Mouse (Mus musculus) heart, embryonic 13.5 days (tissue): ENCODE data around the gene Cyp4f18. TPM values are rescaled to one million over a fixed set of nuclear protein-coding genes. Genes with fewer than 3 reads are reported as not detected.
"Not testable (repeated sequence)": the region's sequence is repeated elsewhere in the genome, so short reads cannot be mapped to it uniquely, and the experiment has no call there.

Source experiments
- ATAC-seq: fragments of 200-750 bp; cut with Nextera tagmentation; 2 replicates; pipeline ENCODE4 v1.8.0; 2017; ENCODE audit warnings: moderate TSS enrichment; ENCODE audit not compliant: insufficient number of reproducible peaks, low FRiP score, low TSS enrichment; ENCODE audit errors: extremely low read depth
- H3K27ac ChIP-seq: fragments of 300-500 bp; sonication (generic); replicated peaks from 2 replicates; pipeline ENCODE4 v1.5.1; 2015; ENCODE audit warnings: moderate library complexity, mild to moderate bottlenecking, inconsistent platforms
- H3K27me3 ChIP-seq: fragments of 300-500 bp; sonication (generic); replicated peaks from 2 replicates; pipeline ENCODE4 v1.6.1; 2015; ENCODE audit warnings: mild to moderate bottlenecking, inconsistent platforms
- H3K36me3 ChIP-seq: fragments of 300-500 bp; sonication (generic); 2 replicates; pipeline ENCODE4 v1.6.1; 2015; ENCODE audit warnings: mild to moderate bottlenecking, inconsistent platforms
- H3K4me1 ChIP-seq: fragments of 300-500 bp; sonication (generic); 2 replicates; pipeline ENCODE4 v1.6.1; 2015; ENCODE audit warnings: inconsistent platforms
- H3K4me2 ChIP-seq: fragments of 300-500 bp; sonication (generic); 2 replicates; pipeline ENCODE4 v1.6.1; 2015; ENCODE audit warnings: inconsistent platforms, mild to moderate bottlenecking, moderate library complexity
- H3K4me3 ChIP-seq: fragments of 300-500 bp; sonication (generic); 2 replicates; pipeline ENCODE4 v1.5.1; 2015; ENCODE audit warnings: moderate library complexity, mild to moderate bottlenecking, inconsistent platforms
- H3K9ac ChIP-seq: fragments of 300-500 bp; sonication (generic); 2 replicates; pipeline ENCODE4 v1.6.1; 2015; ENCODE audit warnings: inconsistent platforms, mild to moderate bottlenecking, moderate library complexity
- H3K9me3 ChIP-seq: fragments of 300-500 bp; sonication (generic); 2 replicates; pipeline ENCODE4 v1.6.1; 2016; ENCODE audit warnings: inconsistent platforms
- WGBS: fragments of 180-500 bp; shearing (Covaris S2); methylation state at CpG from one replicate; pipeline ENCODE4 v1.1.7; 2015; ENCODE audit warnings: mixed read lengths; 5-methylcytosine and 5-hydroxymethylcytosine counted together
- polyA plus RNA-seq: library from polyadenylated mRNA; unstranded; fragments of >200 nt; fragmentation: Nextera tagmentation; extraction: Ambion mirVana; gene quantifications from 2 replicates; pipeline ENCODE4 v1.2.1, GENCODE M21; 2015

Cyp4f18 gene
- polyA plus RNA-seq, 1 experiment from 2014 or later: 0.60 TPM

DNA sequence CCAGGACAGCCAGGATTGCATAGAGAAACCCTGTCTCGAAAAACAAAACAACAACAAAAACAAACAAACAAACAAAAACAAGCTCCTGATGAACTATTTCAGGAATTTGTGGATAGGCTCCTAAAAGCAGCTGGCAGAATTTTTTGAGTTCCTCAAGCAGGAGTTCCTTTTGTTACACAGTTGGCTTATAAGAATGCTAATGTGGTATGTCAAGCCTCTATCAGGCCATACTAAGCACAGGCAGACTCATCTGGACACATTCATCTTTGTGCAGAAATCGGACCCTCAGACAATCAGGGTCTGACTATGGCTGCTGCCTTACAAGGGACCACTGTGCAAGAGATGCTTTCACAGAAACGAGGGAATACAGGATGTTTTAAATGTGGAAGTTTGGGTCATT, 35.2 kb downstream of the Cyp4f18 start:
- Histone ChIP-seq H3K27ac (no peak overlapping the region), H3K27me3 (no peaks in the 10 kb centered on the region), H3K9ac (no peak overlapping the region), H3K9me3 (no peaks in the 10 kb centered on the region), H3K36me3 (peaks cover 8% of the 10 kb centered on the region), H3K4me1 (no peaks in the 10 kb centered on the region), H3K4me3 (no peak overlapping the region), H3K4me2 (no peak overlapping the region)
- ATAC-seq: no peak
- 76% methylated on average over 3 of the region's 3 CpGs for WGBS

- Histone ChIP-seq H3K4me3 (no peak overlapping the region), H3K9me3 (no peaks in the 10 kb centered on the region), H3K9ac (no peak overlapping the region), H3K36me3 (peaks cover 31% of the 10 kb centered on the region), H3K4me2 (no peak overlapping the region), H3K4me1 (no peaks in the 10 kb centered on the region), H3K27me3 (no peaks in the 10 kb centered on the region), H3K27ac (no peak overlapping the region)
- WGBS: 54% methylated on average over 1 of the region's 1 CpGs
- ATAC-seq: no peak
Measured at GRCm38 (mm10) chr8:71971945-71972344, 37.5 kb downstream of the Cyp4f18 start.

GRCm38 (mm10) chr8:71968636-71969035, 40.8 kb downstream of the Cyp4f18 start:
- Histone ChIP-seq H3K4me2 (no peak overlapping the region), H3K9me3 (peaks cover 8% of the 10 kb centered on the region; the same call in 1 of the 2 replicates), H3K36me3 (peaks cover 57% of the 10 kb centered on the region), H3K9ac (no peak overlapping the region), H3K27ac (no peak overlapping the region), H3K4me3 (no peak overlapping the region), H3K27me3 (no peaks in the 10 kb centered on the region), H3K4me1 (no peaks in the 10 kb centered on the region; the same call in 1 of the 2 replicates)
- ATAC-seq: no peak
- WGBS: 88% methylated on average over 6 of the region's 6 CpGs

DNA sequence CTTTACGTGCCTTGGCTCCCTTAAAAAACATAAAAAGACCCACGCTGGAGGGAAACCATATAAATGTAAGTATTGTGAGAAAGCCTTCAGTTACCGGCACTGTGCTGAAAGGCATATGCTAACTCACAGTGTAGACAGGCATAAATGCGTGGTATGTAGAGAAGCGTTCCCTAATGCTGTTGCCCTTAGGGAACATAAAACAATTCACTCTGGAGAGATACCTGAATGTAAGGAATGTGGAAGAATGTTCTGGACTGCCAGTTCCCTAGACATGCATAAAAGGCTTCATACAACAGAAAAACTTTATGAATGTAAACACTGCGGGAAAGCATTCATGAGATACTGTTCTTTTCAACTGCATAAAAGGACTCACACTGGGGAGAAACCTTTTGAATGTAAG, 41.3 kb downstream of the Cyp4f18 start:
- H3K4me2 ChIP-seq: no peak overlapping the region
- H3K9ac ChIP-seq: no peak overlapping the region
- WGBS: 78% methylated on average over 6 of the region's 6 CpGs
- no peaks in the 10 kb centered on the region; the same call in 1 of the 2 replicates for H3K4me1 ChIP-seq
- ATAC-seq: no peak
- no peak overlapping the region for H3K4me3 ChIP-seq
- H3K9me3 ChIP-seq: peaks cover 8% of the 10 kb centered on the region; the same call in 1 of the 2 replicates
- H3K36me3 ChIP-seq: peaks cover 57% of the 10 kb centered on the region
- no peak overlapping the region for H3K27ac ChIP-seq
- H3K27me3 ChIP-seq: no peaks in the 10 kb centered on the region

GRCm38 (mm10) chr8:71967261-71967660, 42.2 kb downstream of the Cyp4f18 start:
- no peak overlapping the region for H3K4me3 ChIP-seq
- H3K9me3 ChIP-seq: peaks cover 8% of the 10 kb centered on the region; the same call in 1 of the 2 replicates
- no peaks in the 10 kb centered on the region for H3K27me3 ChIP-seq
- H3K4me2 ChIP-seq: no peak overlapping the region
- no peak for ATAC-seq
- WGBS: 93% methylated on average over 5 of the region's 5 CpGs
- peaks cover 57% of the 10 kb centered on the region for H3K36me3 ChIP-seq
- H3K4me1 ChIP-seq: no peaks in the 10 kb centered on the region; the same call in 1 of the 2 replicates
- no peak overlapping the region for H3K27ac ChIP-seq
- H3K9ac ChIP-seq: no peak overlapping the region

GRCm38 (mm10) chr8:71966411-71966810, 43.0 kb downstream of the Cyp4f18 start:
- Histone ChIP-seq H3K4me3 (no peak overlapping the region), H3K9me3 (peaks cover 8% of the 10 kb centered on the region; the same call in 1 of the 2 replicates), H3K27me3 (no peaks in the 10 kb centered on the region), H3K4me1 (no peaks in the 10 kb centered on the region; the same call in 1 of the 2 replicates), H3K4me2 (no peak overlapping the region), H3K36me3 (peaks cover 61% of the 10 kb centered on the region), H3K27ac (no peak overlapping the region), H3K9ac (no peak overlapping the region)
- ATAC-seq: no peak

- H3K4me3 ChIP-seq: no peak overlapping the region
- no peak overlapping the region for H3K4me2 ChIP-seq
- H3K27ac ChIP-seq: no peak overlapping the region
- ATAC-seq: no peak
- H3K4me1 ChIP-seq: no peaks in the 10 kb centered on the region; the same call in 1 of the 2 replicates
- H3K9me3 ChIP-seq: peaks cover 8% of the 10 kb centered on the region; the same call in 1 of the 2 replicates
- no peak overlapping the region for H3K9ac ChIP-seq
- no peaks in the 10 kb centered on the region for H3K27me3 ChIP-seq
- 84% methylated on average over 2 of the region's 2 CpGs for WGBS
- peaks cover 64% of the 10 kb centered on the region for H3K36me3 ChIP-seq
Measured at GRCm38 (mm10) chr8:71965166-71965565, 44.3 kb downstream of the Cyp4f18 start.

- Histone ChIP-seq H3K9ac (no peak overlapping the region), H3K36me3 (peaks cover 54% of the 10 kb centered on the region), H3K4me1 (no peaks in the 10 kb centered on the region; the same call in 1 of the 2 replicates), H3K27ac (no peak overlapping the region), H3K4me2 (no peak overlapping the region), H3K27me3 (no peaks in the 10 kb centered on the region), H3K4me3 (no peak overlapping the region), H3K9me3 (peaks cover 8% of the 10 kb centered on the region; the same call in 1 of the 2 replicates)
- 78% methylated on average over 3 of the region's 3 CpGs for WGBS
- ATAC-seq: no peak
Measured at GRCm38 (mm10) chr8:71964051-71964450, 45.4 kb downstream of the Cyp4f18 start.

- Histone ChIP-seq H3K27ac (no peak overlapping the region), H3K4me3 (no peak overlapping the region), H3K4me2 (no peak overlapping the region), H3K4me1 (no peaks in the 10 kb centered on the region; the same call in 1 of the 2 replicates), H3K36me3 (peaks cover 32% of the 10 kb centered on the region), H3K9me3 (peaks cover 8% of the 10 kb centered on the region; the same call in 1 of the 2 replicates), H3K9ac (no peak overlapping the region), H3K27me3 (no peaks in the 10 kb centered on the region)
- WGBS: 87% methylated on average over 5 of the region's 5 CpGs
- no peak for ATAC-seq
Measured at GRCm38 (mm10) chr8:71961796-71962195, 47.6 kb downstream of the Cyp4f18 start.

GRCm38 (mm10) chr8:71960483-71960882, 48.9 kb downstream of the Cyp4f18 start:
- Histone ChIP-seq H3K9ac (no peak overlapping the region), H3K9me3 (peaks cover under 1% of the 10 kb centered on the region; the same call in 1 of the 2 replicates), H3K4me1 (no peaks in the 10 kb centered on the region; the same call in 1 of the 2 replicates), H3K27ac (no peak overlapping the region), H3K27me3 (no peaks in the 10 kb centered on the region), H3K36me3 (peaks cover 18% of the 10 kb centered on the region), H3K4me3 (no peak overlapping the region), H3K4me2 (no peak overlapping the region)
- ATAC-seq: no peak

- no peak for ATAC-seq
- Histone ChIP-seq H3K4me1 (peaks cover 21% of the 10 kb centered on the region), H3K36me3 (peaks cover 22% of the 10 kb centered on the region), H3K9me3 (peaks cover 10% of the 10 kb centered on the region; the same call in 1 of the 2 replicates), H3K4me2 (no peak overlapping the region), H3K4me3 (no peak overlapping the region), H3K27me3 (no peaks in the 10 kb centered on the region), H3K9ac (no peak overlapping the region), H3K27ac (no peak overlapping the region)
- WGBS: 97% methylated on average over 9 of the region's 9 CpGs
Measured at GRCm38 (mm10) chr8:71954666-71955065, 54.8 kb downstream of the Cyp4f18 start.

GRCm38 (mm10) chr8:71952961-71953700, 56.3 kb downstream of the Cyp4f18 start:
- 92% methylated on average over 16 of the region's 16 CpGs for WGBS
- not testable (repeated sequence) for H3K4me2 ChIP-seq, H3K9me3 ChIP-seq, H3K27me3 ChIP-seq, H3K27ac ChIP-seq, ATAC-seq, H3K4me3 ChIP-seq, H3K9ac ChIP-seq
- Histone ChIP-seq H3K36me3 (peaks cover 22% of the 10 kb centered on the region), H3K4me1 (peaks cover 21% of the 10 kb centered on the region)
